Mouse (Mus musculus) adrenal gland, adult 18-20 months (tissue): ENCODE measurements around the gene Srl. TPM values are rescaled to one million over a fixed set of nuclear protein-coding genes. Genes with fewer than 3 reads are reported as not detected.
"Not testable (repeated sequence)": the region's sequence is repeated elsewhere in the genome, so short reads cannot be mapped to it uniquely, and the experiment has no call there.

Experiments
- DNase-seq, 2 experiments: peaks; one replicate each; pipeline ENCODE4 v3.0.0; 2021 to 2022; ENCODE audit warnings: low spot score in 2 of 2
- total RNA-seq, 2 experiments: library from RNA; stranded (reverse); gene quantifications; 1 replicate in 1 of 2; 2 replicates in 1 of 2; pipeline ENCODE4 v1.2.3; 2021

Gene Srl
- total RNA-seq, 2 experiments from 2014 or later: 7.3 to 8.3 TPM

DNA sequence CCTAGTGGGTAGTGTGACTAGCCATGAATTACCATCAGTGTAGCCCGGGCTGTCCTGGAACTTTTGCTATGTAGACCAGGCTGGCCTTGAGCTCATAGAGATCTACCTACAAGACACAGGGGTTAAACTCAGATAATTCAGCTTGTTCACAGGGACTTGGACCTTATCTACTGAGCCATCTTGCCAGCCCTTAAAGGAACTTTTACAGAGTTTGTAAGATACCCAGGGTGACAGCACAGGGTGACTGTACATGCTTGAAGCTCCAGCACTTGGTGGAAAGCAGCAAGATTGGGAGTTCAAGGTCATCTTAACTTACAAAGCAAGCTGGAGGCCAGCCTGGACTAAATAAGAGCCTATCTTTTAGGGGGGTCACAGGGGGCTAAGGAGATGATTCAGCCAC lies 13.9 kb upstream of the Srl start:
- DNase-seq: no peak

DNA sequence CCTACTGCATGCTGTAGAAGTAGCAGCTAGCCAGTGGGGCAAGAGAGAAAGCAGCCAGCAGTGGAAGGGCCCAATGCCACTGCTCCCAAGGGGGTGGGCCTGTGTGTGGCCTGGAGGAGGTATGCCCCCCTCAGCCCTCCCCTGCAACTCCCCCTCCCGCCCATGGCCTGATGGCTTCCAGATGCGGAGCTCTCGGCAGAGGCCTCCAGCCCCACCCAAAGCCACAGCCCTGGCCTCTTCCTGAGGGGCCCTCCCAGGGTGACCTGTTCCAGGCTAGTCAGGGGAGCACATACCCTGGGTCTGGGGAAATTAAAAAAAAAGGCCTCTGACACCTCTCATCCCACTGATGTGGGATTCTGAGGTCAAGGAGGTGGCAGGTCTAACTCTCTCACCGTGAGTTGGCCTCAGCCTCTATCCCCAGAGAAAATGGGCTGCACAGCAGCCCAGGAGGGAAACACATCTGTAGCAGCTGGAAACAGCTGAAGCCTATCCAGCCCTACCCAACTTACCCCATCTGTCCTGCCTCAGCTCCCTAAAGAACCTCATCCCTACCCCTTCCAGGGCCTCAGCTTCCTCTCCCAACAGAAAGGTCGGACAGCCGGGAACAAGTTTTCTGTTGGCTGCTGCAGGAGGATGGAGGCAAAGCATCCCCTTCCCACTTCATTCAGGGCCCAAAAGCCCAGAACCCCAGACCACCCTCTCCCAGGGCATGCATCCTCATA lies 11.4 kb upstream of the Srl start:
- DNase-seq: no peak

DNA sequence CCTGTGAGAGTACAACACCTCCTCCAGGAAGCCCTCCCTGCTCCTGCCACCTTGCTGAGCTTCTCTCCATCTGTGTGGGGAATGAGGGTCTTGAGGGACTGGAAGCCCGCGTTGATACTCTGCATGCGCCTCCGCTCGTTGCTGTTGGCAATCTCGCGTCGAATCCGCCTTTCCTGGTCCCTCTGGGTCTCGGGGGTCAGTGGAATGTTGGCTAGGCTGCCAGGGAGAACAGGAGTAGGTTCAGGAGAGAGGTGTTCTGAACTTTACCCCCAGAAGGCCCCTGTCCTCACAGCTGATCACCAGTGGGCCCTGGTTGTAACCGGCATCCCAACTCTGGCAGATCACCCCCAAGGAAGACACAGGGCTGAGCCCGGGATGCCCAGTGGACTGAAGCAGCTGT lies 10.3 kb upstream of the Srl start:
- no peak for DNase-seq

DNA sequence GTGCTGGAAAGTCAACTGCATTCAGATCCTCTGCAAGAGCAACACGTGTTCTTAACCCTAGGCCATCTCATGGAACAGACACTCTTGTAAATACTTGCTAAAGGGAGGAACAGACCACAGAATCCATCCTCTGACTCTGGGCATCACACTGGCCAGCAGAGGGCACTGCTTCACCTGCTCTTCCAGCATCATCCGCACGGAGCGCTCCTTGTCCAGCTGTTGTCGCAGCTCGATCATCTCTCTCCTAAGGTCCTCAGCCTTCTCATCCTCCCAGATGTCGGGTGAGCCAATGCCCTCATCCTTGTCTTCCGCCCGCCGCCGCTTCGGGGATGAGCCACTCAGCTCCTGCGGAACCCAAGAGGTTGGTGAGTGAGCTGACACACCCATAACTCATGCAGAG lies 9.4 kb upstream of the Srl start:
- DNase-seq: peak; percentile 64 to 69

DNA sequence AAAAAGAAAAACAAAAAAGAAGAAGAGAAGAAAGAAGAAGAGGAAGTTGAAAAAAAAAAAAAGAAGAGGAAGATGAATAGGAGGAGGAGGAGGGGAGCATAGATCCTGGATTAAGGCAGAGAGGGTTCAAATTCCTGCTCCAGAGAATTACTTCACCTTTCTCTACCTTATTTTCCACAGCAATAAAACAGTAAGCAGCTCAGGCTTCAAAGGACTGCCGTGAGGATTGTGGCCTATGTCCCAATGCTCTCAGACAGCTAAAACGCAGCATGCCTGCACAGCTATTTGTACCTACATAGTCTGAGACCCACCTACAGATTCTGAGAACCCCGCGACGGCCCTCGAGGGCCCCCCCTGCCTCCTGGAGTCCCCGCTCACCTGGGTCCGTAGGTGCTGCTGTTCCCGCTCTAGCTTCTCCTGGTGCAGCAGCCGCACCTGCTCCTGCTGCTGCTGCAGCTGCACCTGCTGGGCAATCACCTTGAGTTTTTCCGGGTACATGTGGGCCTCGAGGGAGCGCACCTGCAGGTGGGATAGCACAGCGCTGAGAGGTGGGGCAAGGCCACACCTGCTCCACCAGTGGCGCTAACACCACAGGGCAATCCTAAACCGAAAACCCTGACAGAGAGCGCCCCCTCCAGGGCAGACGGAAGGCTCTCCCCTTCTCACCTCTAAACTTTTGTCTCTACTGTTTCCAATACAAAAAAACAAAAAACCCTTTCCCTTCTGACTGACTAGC lies 7.5 kb upstream of the Srl start:
- no peak for DNase-seq

DNA sequence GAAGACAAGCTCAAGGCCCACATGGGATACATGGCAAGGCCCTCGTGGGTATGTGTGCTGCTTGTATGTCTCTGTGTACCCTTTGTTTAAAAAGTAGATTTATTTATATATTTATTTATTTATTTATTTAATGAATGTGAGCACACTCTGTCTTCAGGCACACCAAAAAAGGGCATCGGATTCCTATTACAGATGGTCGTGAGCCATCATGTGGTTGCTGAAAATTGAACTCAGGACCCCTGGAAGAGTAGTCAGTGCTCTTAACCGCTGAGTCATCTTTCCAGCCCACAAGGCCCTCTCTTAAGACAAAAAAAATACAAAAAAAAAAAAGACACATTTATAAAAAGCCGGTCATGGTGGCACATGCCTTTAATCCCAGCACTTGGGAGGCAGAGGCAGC lies 6.0 kb upstream of the Srl start:
- no peak for DNase-seq

DNA sequence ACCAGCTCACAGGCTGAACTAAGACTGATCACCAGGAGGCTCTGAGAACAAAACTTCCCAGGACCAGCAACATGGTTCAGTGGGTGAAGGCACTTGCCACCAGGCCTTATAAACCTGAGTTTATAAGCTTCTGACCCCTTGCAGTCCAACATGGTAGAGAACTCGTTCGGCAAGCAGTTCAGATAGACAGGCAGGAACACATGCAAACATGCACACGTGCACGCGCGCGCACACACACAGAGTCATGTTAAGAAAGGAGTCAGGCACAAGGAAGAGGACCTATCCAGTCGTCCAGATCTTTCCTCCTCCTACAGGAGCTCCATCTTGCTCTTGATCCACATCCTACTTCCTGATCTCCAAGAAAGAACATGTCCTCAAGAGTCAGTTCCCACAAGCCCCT lies 5.2 kb upstream of the Srl start:
- DNase-seq: no peak

DNA sequence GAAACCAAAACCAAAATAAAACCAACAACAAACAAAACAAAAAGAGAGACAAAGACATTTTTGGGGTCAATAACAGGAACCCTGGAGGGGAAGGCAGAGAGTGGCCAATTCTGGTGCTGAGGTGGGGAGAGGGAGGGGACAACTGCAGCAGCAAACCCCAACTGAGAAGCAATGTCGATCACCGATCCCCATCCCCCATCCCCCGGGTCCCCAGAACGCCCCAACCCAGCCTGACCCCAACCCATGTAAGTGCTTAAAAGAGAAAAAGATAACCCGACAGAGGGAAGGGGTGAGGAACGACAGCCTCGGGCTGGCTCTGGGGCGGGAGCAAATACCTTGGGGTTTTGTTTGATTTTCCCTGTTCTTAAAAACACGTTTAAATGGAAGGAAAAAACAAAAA lies 3.2 kb upstream of the Srl start:
- DNase-seq: no peak

DNA sequence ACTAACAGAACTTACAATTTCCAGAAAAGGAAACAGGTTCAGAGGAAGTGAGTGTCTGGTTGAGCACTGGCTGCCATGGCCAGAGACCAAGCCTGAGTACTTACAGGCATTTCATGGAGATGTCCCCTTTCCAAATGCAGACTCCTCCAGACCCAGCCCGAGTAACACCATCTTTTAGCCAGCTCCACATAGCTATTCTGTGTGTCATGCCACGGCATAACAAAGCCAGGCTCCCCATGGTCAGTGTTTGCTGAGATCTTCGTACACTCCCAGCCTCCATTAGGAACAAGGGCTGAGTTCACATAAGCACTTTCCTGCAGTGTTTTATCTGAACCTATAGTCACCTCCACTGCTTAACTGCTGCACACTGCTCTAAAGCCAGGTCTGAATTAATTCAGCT lies 1.6 kb upstream of the Srl start:
- DNase-seq: no peak

DNA sequence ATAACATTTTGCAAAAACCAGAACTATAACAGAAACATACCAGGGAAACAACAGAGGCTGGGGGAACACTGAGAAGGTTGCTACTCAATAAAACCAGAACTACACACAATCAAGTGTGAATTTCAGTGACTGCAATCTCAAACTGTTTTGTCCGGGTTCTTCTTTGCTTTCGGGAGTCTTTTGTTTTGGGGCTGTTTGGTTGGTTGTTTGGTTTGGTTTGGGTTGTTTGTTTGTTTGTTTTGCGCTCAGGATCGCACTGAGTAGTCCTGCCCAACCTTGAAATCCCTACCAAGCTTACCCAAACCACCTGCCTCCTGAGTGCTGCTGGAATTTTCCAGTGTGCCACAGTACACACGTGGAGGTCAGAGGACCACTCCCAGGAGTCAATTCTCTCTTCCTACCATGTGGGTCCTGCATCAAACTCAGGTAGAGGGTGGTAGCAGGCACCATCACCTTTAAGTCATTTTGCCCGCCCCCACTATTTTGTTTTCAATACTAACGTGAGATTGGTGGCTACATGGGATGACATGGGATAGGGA lies 689 bp upstream of the Srl start:
- DNase-seq: no peak

DNA sequence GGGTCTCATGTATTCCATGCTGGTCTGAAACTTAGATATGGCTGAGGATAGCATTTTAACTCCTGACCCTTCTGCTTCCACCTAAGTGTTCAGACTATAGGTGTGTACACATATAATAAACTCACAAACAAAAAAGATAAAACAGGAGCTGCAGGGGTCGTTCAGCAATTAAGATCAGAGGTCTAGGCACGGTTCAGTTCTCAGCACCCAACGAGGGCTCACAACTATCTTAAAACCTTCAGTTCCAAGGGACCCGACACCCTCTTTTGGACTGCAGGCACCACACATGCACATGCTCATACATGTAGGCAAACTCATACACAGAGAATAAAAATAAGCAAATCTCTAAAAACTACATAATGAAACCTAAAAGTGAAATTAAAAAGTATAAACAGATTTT lies 583 bp downstream of the Srl start:
- no peak for DNase-seq

DNA sequence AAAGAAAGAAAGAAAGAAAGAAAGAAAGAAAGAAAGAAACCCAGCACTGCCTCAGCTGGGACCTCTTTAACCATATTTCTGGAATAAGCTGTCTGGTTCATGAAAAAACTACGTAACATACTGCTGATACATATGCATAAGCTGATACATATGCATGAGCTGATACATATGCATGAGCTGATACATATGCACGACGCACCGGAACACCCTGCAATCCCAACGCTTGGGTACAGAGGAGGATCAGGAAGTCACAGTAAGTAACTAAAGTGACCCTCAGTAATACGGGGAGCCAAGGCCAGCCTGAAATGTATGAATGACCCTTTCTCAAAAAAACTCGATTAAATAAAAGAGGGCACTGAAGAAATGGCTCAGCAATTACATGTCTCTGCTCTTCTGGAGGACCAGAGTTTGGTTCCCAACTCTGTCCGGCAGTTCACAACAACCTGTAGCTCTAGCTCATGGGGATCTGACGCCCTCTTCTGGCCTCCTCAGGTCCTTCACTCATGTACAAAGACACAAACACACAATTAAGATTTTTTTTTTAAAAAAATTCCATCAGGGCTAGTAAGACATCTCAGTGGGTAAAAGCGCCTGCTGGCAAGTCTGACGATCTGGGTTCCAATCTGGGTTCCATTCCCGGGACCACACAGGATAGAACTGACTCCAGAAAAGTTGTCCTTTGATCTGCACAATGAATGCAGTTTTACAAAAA lies 1.4 kb downstream of the Srl start:
- no peak for DNase-seq

DNA sequence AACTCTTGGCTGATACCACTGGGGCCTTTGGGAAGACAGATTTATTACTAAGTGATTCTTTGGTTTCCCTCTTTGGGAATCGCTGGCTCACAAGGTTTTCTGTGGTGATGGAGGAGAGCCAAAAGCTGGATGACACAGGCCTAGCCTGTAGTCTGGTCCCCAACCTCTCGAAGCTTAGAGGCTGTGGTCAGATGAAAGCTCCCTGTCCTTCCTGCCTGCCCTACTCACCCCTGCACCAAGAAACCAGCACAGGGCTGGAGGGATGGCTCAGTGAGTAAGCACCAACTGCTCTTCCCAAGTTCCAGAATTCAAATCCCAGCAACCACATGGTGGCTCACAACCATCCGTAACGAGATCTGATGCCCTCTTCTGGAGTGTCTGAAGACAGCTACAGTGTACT lies 2.1 kb downstream of the Srl start:
- DNase-seq: no peak

DNA sequence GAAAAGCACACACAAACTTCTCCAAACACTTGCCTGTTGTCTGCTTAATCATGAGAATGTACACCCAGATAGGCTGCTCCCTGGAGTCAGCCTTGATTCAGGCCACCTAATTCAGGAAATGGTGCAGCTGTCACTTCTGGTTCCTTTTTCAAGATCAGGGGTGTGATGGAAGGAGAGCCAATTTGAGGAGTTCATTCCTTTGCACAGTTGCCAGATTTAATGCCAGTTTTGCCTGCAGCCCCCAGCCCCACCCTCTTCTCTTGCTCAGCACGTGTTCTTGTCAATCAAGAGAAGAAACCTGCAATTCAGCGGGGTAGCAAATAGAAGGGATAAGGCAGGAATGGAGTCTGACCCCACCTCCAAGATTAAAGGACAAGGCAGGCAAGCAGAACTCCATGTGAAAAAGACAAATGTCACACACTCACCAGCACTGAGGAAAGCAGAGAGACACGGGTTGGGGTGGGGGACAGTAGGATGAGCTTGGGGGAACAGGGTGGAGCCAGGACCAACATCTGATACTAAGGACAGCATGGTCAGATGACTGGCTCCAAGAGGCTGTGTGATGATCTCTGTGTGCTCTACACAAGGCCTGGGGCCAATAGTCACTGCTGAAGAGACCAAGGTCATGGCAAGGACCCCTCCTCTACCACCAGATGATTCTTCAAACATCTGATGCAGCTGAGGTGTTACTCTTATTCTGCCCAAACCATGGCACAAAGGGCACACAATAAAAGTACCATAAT lies 3.8 kb downstream of the Srl start:
- no peak for DNase-seq

DNA sequence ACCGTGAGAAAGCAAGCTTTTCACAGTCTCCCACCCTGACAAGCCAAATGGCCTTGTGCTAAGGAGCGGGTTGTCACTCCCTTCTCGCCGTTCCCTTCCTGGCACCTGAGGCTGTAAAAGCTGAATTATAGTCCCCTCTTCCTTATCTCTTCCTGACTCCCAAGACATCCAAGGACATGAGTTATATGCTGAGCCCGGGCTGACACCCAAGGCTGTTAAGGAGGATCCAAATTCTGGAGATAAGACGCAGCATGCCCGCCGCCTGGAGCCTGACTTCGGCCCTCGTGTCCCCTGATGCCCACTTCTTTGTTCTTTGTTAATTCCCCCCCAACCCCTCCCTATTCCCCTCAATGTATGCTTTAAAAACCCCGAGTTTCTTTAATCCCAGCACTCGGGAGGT lies 14.2 kb downstream of the Srl start:
- not testable (repeated sequence) for DNase-seq

DNA sequence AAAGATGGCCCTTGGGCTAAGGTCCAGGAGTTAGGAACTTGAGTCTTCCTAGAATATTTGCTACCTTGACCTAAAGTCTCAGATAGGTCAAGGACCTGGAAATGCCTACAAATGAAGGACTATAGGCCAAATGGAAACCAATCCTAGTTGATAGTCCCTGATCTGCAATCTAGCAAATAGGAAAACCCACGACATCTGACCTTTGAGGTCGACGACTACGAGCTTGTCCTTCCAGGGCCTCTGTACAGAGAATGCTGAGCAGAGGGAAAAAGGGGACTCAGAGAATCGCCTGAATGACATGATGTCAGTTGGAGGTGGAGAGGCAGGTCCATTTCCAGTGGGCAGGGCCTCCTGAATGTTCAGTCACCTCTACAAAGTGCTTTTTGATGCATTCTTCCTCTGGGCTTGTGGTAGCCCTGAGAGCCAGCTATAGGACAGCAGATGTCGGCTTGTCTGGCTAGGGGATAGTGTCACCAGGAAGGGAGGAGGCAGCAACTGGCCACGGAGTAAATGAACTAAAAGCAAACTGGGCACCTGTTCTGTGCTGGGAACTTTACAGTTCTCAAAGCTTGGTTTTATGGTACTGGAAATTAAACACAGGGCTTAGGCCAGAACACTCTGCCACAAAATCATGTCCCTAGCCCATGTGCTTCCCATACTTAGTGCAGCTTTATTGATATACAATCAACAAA lies 18.2 kb downstream of the Srl start:
- DNase-seq: no peak

DNA sequence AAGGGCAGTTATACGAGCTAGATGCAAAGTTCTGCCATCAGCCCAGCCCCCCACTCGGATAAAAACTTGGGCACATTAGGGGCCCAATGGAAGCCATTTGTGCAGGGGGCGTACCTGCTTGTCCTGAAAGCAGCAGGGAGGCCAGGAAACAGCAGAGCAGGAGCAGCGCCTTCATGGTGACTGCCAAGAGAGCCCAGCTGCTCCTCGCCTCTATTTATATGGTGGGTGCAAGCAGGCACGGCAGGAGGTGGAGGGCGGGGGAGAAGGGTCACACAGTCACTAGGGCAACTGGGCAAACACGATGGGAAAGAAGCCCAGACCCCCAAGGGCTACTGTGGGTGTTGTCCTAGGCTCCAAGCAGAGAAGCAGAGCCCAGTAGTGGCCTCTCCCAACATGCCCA lies 18.7 kb downstream of the Srl start:
- DNase-seq: no peak

DNA sequence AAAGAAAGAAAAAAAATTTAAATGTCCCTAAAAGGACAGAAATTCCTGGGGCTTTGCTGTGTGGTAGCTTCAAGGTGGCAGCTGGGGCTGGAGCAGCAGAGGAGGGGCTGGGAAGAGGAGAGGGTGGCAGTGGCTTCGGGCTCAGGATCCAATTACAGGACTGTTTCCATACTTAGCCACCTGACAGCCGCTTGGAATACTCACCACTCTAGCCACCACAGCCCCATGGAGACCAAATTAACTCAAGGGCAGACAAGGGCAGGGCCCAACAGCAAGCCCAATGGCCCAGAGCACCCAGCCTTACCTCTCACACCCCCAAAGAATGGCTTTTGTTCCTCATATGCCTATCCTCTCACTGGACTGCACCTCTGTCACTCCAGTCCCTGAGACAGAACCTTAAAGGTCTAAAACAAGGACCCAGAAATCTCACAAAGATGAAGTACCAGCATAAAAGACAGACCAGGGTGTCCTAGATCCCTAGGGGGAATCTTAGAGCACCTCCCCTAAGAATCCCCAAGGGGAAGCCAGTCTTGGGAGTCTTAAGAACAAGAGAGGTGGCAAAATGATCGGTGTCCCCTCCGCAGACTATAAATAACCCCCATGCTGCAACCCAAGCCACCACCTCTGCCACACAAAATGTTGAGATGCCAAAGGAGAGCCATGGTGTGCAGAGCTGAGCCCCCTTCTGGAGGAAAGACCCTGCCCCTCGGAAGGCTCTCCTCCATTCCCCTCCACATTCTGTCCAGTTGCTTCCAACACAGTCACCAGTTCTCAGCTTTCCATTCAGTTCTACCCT lies 19.7 kb downstream of the Srl start:
- DNase-seq: no peak

DNA sequence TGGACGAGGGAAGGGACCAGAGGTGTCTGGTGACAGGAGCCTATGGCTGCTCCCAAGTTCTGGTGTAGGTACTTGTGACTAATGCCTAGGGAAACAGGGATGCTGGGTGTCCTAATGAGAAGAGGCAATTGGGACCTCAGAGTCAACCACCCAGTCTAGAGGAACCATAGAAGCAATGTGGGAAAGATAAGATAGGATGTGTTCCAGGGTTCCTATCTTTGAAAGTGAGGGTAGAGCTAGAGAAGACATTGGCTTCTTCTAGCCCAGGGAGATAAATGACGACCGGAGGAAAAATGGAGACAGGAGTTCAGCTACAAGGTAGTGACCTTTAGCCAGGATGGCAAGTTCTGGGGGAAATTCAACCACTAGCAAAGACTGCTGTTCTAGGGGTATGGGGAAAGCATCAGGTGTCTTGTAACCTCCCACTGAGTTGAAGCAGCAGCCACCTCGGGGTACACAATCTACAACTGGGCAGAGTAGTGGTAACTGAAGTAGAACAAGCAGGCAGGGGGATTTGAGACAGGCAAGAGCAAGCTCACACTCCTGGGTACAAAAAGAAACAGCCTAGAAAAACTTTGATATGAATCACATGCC lies 20.4 kb downstream of the Srl start:
- no peak for DNase-seq

DNA sequence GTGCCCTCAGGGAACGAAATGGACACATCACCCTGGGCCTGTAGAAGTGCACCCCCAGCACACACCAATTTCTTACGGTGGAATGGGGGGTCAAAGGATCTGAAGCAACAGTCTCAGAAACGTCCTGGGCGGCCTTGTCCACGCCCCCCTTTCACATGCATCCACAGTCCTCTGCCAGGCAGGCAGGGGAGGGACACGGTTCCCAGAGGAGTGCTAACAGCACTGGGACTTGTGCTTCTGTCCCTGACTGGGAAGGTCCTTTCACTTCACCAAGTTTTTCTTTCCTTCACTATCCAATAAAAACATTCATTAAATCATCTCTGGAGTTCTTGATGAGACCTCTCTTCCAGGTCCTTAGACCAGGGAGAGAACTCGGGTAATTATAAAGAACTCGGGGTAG lies 20.9 kb downstream of the Srl start:
- DNase-seq: no peak
